Mouse (Mus musculus) heart, postnatal 0 days (tissue): ENCODE results near the gene Tnrc6c. TPM values are rescaled to one million over a fixed set of nuclear protein-coding genes. Genes with fewer than 3 reads are reported as not detected.

Experiments
- ATAC-seq: fragments of 200-750 bp; cut with Nextera tagmentation; 2 replicates; pipeline ENCODE4 v1.8.0; 2017; ENCODE audit warnings: low read depth, moderate number of reproducible peaks, moderate library complexity; ENCODE audit not compliant: insufficient read depth
- DNase-seq: peaks from one replicate; pipeline ENCODE4 v3.0.0-alpha.2; 2016; ENCODE audit warnings: low spot score
- H3K27ac ChIP-seq: fragments of 300-500 bp; sonication (generic); 2 replicates; pipeline ENCODE4 v1.5.1; 2014; ENCODE audit warnings: low read depth, mild to moderate bottlenecking
- H3K27me3 ChIP-seq: fragments of 300-500 bp; sonication (generic); 2 replicates; pipeline ENCODE4 v1.6.1; 2014; ENCODE audit warnings: low read length, mixed read lengths; ENCODE audit not compliant: control insufficient read depth, insufficient read depth
- H3K36me3 ChIP-seq: fragments of 300-500 bp; sonication (generic); replicated peaks from 2 replicates; pipeline ENCODE4 v1.6.1; 2014; ENCODE audit warnings: low read length, mixed read lengths; ENCODE audit not compliant: control insufficient read depth, insufficient read depth
- H3K4me1 ChIP-seq: fragments of 300-500 bp; sonication (generic); 2 replicates; pipeline ENCODE4 v1.6.1; 2014; ENCODE audit warnings: antibody characterized with exemption; ENCODE audit not compliant: control insufficient read depth, insufficient read depth
- H3K4me2 ChIP-seq: fragments of 300-500 bp; sonication (generic); 2 replicates; pipeline ENCODE4 v1.6.1; 2014; ENCODE audit warnings: low read depth, mild to moderate bottlenecking, low read length, moderate library complexity
- H3K4me3 ChIP-seq: fragments of 300-500 bp; sonication (generic); 2 replicates; pipeline ENCODE4 v1.5.1; 2014; ENCODE audit warnings: low read depth, low read length
- H3K9ac ChIP-seq: fragments of 300-500 bp; sonication (generic); replicated peaks from 2 replicates; pipeline ENCODE4 v1.6.1; 2014; ENCODE audit warnings: low read depth, low read length, mixed read lengths
- H3K9me3 ChIP-seq: fragments of 300-500 bp; sonication (generic); replicated peaks from 2 replicates; pipeline ENCODE4 v1.6.1; 2016; ENCODE audit warnings: low read length; ENCODE audit not compliant: control insufficient read depth
- CTCF ChIP-seq: IDR thresholded peaks from 2 replicates; pipeline ENCODE4 v1.5.1; 2016; ENCODE audit warnings: antibody characterized with exemption, control low read depth, low read depth
- EP300 ChIP-seq: IDR thresholded peaks from 2 replicates; pipeline ENCODE4 v1.6.1; 2016; ENCODE audit warnings: antibody characterized with exemption, low read depth
- WGBS: fragments of 180-500 bp; shearing (Covaris S2); extraction: QIAGEN DNeasy Blood & Tissue Kit; methylation state at CpG from one replicate; pipeline ENCODE4 v1.1.7; 2014; 5-methylcytosine and 5-hydroxymethylcytosine counted together
- polyA plus RNA-seq: library from polyadenylated mRNA; unstranded; fragments of >200 nt; fragmentation: Nextera tagmentation; extraction: Ambion mirVana; gene quantifications from 2 replicates; pipeline ENCODE4 v1.2.1, GENCODE M21; 2015
- total RNA-seq: library from RNA; depleted of rRNA; stranded (reverse); fragments of >200 nt; gene quantifications from 2 replicates; pipeline ENCODE4 v1.2.3, GENCODE M21; 2014; ENCODE audit warnings: low replicate concordance

Gene Tnrc6c
- total and polyA plus RNA-seq, 2 experiments from 2014 or later, result 6.8 to 24.4 TPM

- H3K9ac ChIP-seq, result no peak overlapping the region
- H3K27me3 ChIP-seq, result no peaks in the 10 kb centered on the region
- no peak overlapping the region for H3K4me2 ChIP-seq
- peaks cover 26% of the 10 kb centered on the region for H3K4me1 ChIP-seq
- H3K36me3 ChIP-seq, result peaks cover 17% of the 10 kb centered on the region
- H3K27ac ChIP-seq, result peak overlapping the region; percentile 66; the same call in 1 of the 2 replicates
- no peak overlapping the region for H3K4me3 ChIP-seq
- no peak for TF ChIP-seq CTCF
- no peak for TF ChIP-seq EP300
- ATAC-seq (no peak), DNase-seq (no peak)
- H3K9me3 ChIP-seq, result no peaks in the 10 kb centered on the region
- WGBS, result 65% methylated on average over 7 of the region's 7 CpGs
Observed at GRCm38 (mm10) chr11:117729798-117730489, 75.9 kb downstream of the Tnrc6c start.

- no peak overlapping the region for H3K4me2 ChIP-seq
- ATAC-seq (no peak), DNase-seq (no peak)
- WGBS, result 36% methylated on average over 4 of the region's 4 CpGs
- H3K4me3 ChIP-seq, result no peak overlapping the region
- no peak overlapping the region for H3K27ac ChIP-seq
- no peak overlapping the region for H3K9ac ChIP-seq
- H3K36me3 ChIP-seq, result peaks cover 20% of the 10 kb centered on the region
- H3K27me3 ChIP-seq, result no peaks in the 10 kb centered on the region
- peaks cover 26% of the 10 kb centered on the region for H3K4me1 ChIP-seq
- H3K9me3 ChIP-seq, result no peaks in the 10 kb centered on the region
- no peak for TF ChIP-seq CTCF
Observed at GRCm38 (mm10) chr11:117730490-117730838, 76.4 kb downstream of the Tnrc6c start.

- Histone ChIP-seq H3K4me2 (no peak overlapping the region), H3K4me3 (no peak overlapping the region), H3K27ac (no peak overlapping the region), H3K27me3 (no peaks in the 10 kb centered on the region), H3K36me3 (peaks cover 30% of the 10 kb centered on the region), H3K9me3 (no peaks in the 10 kb centered on the region), H3K4me1 (peaks cover 26% of the 10 kb centered on the region), H3K9ac (no peak overlapping the region)
- 80% methylated on average over 7 of the region's 7 CpGs for WGBS
- TF ChIP-seq CTCF, result no peak
- TF ChIP-seq EP300, result no peak
- DNase-seq, result no peak
- ATAC-seq, result no peak
Observed at GRCm38 (mm10) chr11:117731470-117731869, 77.4 kb downstream of the Tnrc6c start.

- no peak for TF ChIP-seq CTCF
- 57% methylated on average over 5 of the region's 5 CpGs for WGBS
- no peaks in the 10 kb centered on the region for H3K27me3 ChIP-seq
- DNase-seq (no peak), ATAC-seq (no peak)
- peaks cover 73% of the 10 kb centered on the region for H3K36me3 ChIP-seq
- H3K9me3 ChIP-seq, result no peaks in the 10 kb centered on the region
- no peak overlapping the region for H3K27ac ChIP-seq
- no peak overlapping the region for H3K4me2 ChIP-seq
- no peak overlapping the region for H3K9ac ChIP-seq
- H3K4me3 ChIP-seq, result no peak overlapping the region
- no peaks in the 10 kb centered on the region for H3K4me1 ChIP-seq
Observed at GRCm38 (mm10) chr11:117736037-117736689, 82.1 kb downstream of the Tnrc6c start.

- 89% methylated on average over 5 of the region's 5 CpGs for WGBS
- H3K36me3 ChIP-seq, result peaks cover 86% of the 10 kb centered on the region
- TF ChIP-seq EP300 (no peak), CTCF (no peak)
Observed at GRCm38 (mm10) chr11:117738123-117738522, 84.0 kb downstream of the Tnrc6c start.

More at GRCm38 (mm10) chr11:117738123-117738522, 84.0 kb downstream of the Tnrc6c start:
- H3K4me2 ChIP-seq, result no peak overlapping the region
- H3K9me3 ChIP-seq, result no peaks in the 10 kb centered on the region
- DNase-seq (no peak), ATAC-seq (no peak)
- no peaks in the 10 kb centered on the region for H3K27me3 ChIP-seq
- no peak overlapping the region for H3K4me3 ChIP-seq
- no peak overlapping the region for H3K27ac ChIP-seq
- H3K4me1 ChIP-seq, result no peaks in the 10 kb centered on the region
- no peak overlapping the region for H3K9ac ChIP-seq
